ENCODE assay signal across 23 mouse cellular contexts in the genomic region with DNA sequence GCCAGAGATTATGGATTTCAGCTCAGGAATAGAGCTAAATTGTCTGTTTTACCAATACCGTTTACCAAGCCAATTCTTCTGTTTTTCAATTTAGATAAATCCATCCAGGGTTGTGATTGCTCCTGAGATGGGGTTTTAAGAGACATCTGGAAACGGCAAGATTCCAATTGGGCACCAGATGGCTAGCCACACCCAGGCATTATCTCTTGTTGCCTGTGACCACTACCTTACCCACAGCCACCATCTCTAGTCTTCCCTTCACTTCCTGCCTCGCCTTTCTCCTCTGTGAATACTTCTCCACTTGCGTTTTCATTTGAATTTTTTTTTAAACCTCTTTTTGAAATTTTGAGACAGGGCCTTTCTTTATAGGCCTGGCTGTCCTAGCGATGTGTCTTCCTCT. TPM values are rescaled to one million over a fixed set of nuclear protein-coding genes. Genes with fewer than 3 reads are reported as not detected.
A peak's percentile ranks its signal among the peaks of the same experiment; 100 is the strongest.
DNase-seq lines count a peak whose midpoint lies in the region; ATAC-seq and TF ChIP-seq lines count a peak whose summit lies in the region.
"Had no signal": no experiment of that assay in that cellular context is flagged by ENCODE, and none has a peak within 500 bp of the region (broad histone marks: within the 10 kb centered on the region; RNA-seq: fewer than 3 reads in every experiment).

No protein-coding gene starts in this region.

- peaks cover 17% of the 10 kb centered on the region for H3K4me1 ChIP-seq in megakaryocyte, embryonic 14.5 days
- H3K4me1 ChIP-seq in ES-Bruce4 (ENCODE audit: control insufficient read depth, insufficient read depth, low read length), result no peaks in the 10 kb centered on the region
- H3K4me1 ChIP-seq: embryonic facial prominence, embryonic 13.5 days; heart, embryonic 10.5 days had no signal

- no peak for ATAC-seq in megakaryocyte, adult 5-6 weeks (ENCODE audit: poor library complexity, severe bottlenecking)
- ATAC-seq in common myeloid progenitor, adult 5-6 weeks (replicated peaks; ENCODE audit: low read depth, poor library complexity, severe bottlenecking), result peak; percentile 93
- ATAC-seq: activated CD4-positive, CD25-positive, alpha-beta regulatory T cell, adult 4 months; forebrain, embryonic 13.5 days; forebrain, postnatal 0 days; hindbrain, postnatal 0 days; Patski had no signal

- TF ChIP-seq EP300 in ES-Bruce4 (IDR thresholded peaks at IDR 0.05; ENCODE audit: insufficient read depth, low read depth, low read length), result 0 out of 2 replicates have a peak, but pooled peaks have one; percentile 14

- DNase-seq in left cerebral cortex, postnatal 10 days (ENCODE audit: extremely low spot score in 1 of 2, low spot score in 2 of 2), result no peak
- no peak for DNase-seq in thymus, adult 18-20 months
- no peak for DNase-seq in adrenal gland, adult 8-10 months
- DNase-seq: adrenal gland, postnatal 36 days; cerebellum, adult 9-10 months; cerebellum, postnatal 25 days; forebrain, postnatal 0 days; gastrocnemius, postnatal 25 days; heart, adult 18-20 months; heart, postnatal 10 days; kidney, adult 11 months had no signal

- TF ChIP-seq CTCF in ES-Bruce4 (IDR thresholded peaks at IDR 0.05; ENCODE audit: low read depth, low read length), result no peak

- no peak overlapping the region for H3K9ac ChIP-seq in ES-Bruce4 (ENCODE audit: low read depth, poor library complexity, severe bottlenecking)
- H3K9ac ChIP-seq: embryonic facial prominence, embryonic 13.5 days; forebrain, embryonic 13.5 days; forebrain, postnatal 0 days; hindbrain, embryonic 13.5 days had no signal

- no peak overlapping the region for H3K27ac ChIP-seq in ES-Bruce4 (ENCODE audit: insufficient read depth, low read length)
- H3K27ac ChIP-seq: embryonic facial prominence, embryonic 13.5 days; forebrain, embryonic 13.5 days; heart, embryonic 10.5 days; hindbrain, embryonic 13.5 days; hindbrain, postnatal 0 days had no signal

- intact Hi-C loops in left cerebral cortex, postnatal 10 days (cut with DNase I), result no loop called here

- H3K27me3 ChIP-seq in megakaryocyte, embryonic 14.5 days (replicated peaks), result no peaks in the 10 kb centered on the region
- no peaks in the 10 kb centered on the region for H3K27me3 ChIP-seq in ES-Bruce4 (ENCODE audit: control insufficient read depth, insufficient read depth, low read length, poor library complexity, severe bottlenecking)
- H3K27me3 ChIP-seq: CH12.LX; embryonic facial prominence, embryonic 13.5 days; forebrain, embryonic 13.5 days; hindbrain, embryonic 13.5 days; Patski had no signal

- H3K9me3 ChIP-seq in megakaryocyte, embryonic 14.5 days, result no peaks in the 10 kb centered on the region
- no peaks in the 10 kb centered on the region for H3K9me3 ChIP-seq in ES-Bruce4 (replicated peaks; ENCODE audit: control insufficient read depth, insufficient read depth, low read length, poor library complexity, severe bottlenecking)
- H3K9me3 ChIP-seq: embryonic facial prominence, embryonic 13.5 days; forebrain, embryonic 13.5 days; heart, embryonic 10.5 days; hindbrain, embryonic 13.5 days had no signal

- H3K4me3 ChIP-seq in megakaryocyte, embryonic 14.5 days (replicated peaks), result peak overlapping the region; percentile 79
- H3K4me3 ChIP-seq in ES-Bruce4 (ENCODE audit: low read depth, low read length), result no peak overlapping the region
- H3K4me3 ChIP-seq: embryonic facial prominence, embryonic 13.5 days; forebrain, embryonic 13.5 days; heart, embryonic 10.5 days; hindbrain, embryonic 13.5 days had no signal

- TF ChIP-seq POLR2A in ES-Bruce4 (IDR thresholded peaks at IDR 0.05; ENCODE audit: insufficient read depth, low read length), result no peak

- no peaks in the 10 kb centered on the region for H3K36me3 ChIP-seq in megakaryocyte, embryonic 14.5 days (replicated peaks; ENCODE audit: low read length)
- H3K36me3 ChIP-seq in ES-Bruce4 (ENCODE audit: control insufficient read depth, insufficient read depth, low read length, poor library complexity, severe bottlenecking), result no peaks in the 10 kb centered on the region
- H3K36me3 ChIP-seq: embryonic facial prominence, embryonic 13.5 days; heart, embryonic 10.5 days; hindbrain, embryonic 13.5 days had no signal

RNA-seq across cellular contexts. Expression of gene Fam3c, which starts 46.0 kb away (rescaled TPM):
- polyA plus RNA-seq in megakaryocyte, embryonic 14.5 days (2012; ENCODE audit: insufficient read depth, low replicate concordance), result 5.6 and 13.5 TPM in 2 replicates
- 11.6 and 16.4 TPM in 2 replicates for total RNA-seq in megakaryocyte, adult 5-6 weeks (2015)
- 27.0 and 34.0 TPM in 2 replicates for total RNA-seq in megakaryocyte, adult 5-6 weeks (2017)
- polyA plus RNA-seq in ES-Bruce4 (2011; ENCODE audit: insufficient read depth, insufficient read length, low read depth, missing spikeins), result 76.5 and 84.3 TPM in 2 replicates
- 56.1 and 60.3 TPM in 2 replicates for total RNA-seq in common myeloid progenitor, adult 5-6 weeks (2017)
- total RNA-seq in left cerebral cortex, postnatal 10 days (2021), result 100 to 1,000 TPM; 111 to 126 TPM
- 10 to 100 TPM; 54.7 to 65.8 (median 58.2) TPM for total RNA-seq in adrenal gland, adult 8-10 months (2022)
